Mouse (Mus musculus) cortical plate, adult 2 months (tissue): ENCODE results near the gene Unc79.

Experiments
- CTCF ChIP-seq: fragments of 200-500 bp; IDR thresholded peaks from 2 replicates; pipeline ENCODE4 v1.5.1; 2011; ENCODE audit warnings: mild to moderate bottlenecking, control low read depth, low read length; ENCODE audit not compliant: insufficient read depth; ENCODE audit errors: extremely low read depth
- POLR2A ChIP-seq: fragments of 200-500 bp; IDR thresholded peaks from 2 replicates; pipeline ENCODE4 v1.6.1; 2011; ENCODE audit warnings: mild to moderate bottlenecking, low read length, control low read depth; ENCODE audit not compliant: insufficient read depth; ENCODE audit errors: extremely low read depth

GRCm38 (mm10) chr12:103131419-103131818, 182.8 kb downstream of the Unc79 start:
- TF ChIP-seq POLR2A (no peak), CTCF (no peak)
